Mouse (Mus musculus): Measurements from ENCODE around the gene Snx25. TPM values are rescaled to one million over a fixed set of nuclear protein-coding genes. Genes with fewer than 3 reads are reported as not detected.
A peak's percentile ranks its signal among the peaks of the same experiment; 100 is the strongest.

The Snx25 gene
- 8.1 and 10.3 TPM in 2 replicates for total RNA-seq (2012; rRNA removed)

DNA sequence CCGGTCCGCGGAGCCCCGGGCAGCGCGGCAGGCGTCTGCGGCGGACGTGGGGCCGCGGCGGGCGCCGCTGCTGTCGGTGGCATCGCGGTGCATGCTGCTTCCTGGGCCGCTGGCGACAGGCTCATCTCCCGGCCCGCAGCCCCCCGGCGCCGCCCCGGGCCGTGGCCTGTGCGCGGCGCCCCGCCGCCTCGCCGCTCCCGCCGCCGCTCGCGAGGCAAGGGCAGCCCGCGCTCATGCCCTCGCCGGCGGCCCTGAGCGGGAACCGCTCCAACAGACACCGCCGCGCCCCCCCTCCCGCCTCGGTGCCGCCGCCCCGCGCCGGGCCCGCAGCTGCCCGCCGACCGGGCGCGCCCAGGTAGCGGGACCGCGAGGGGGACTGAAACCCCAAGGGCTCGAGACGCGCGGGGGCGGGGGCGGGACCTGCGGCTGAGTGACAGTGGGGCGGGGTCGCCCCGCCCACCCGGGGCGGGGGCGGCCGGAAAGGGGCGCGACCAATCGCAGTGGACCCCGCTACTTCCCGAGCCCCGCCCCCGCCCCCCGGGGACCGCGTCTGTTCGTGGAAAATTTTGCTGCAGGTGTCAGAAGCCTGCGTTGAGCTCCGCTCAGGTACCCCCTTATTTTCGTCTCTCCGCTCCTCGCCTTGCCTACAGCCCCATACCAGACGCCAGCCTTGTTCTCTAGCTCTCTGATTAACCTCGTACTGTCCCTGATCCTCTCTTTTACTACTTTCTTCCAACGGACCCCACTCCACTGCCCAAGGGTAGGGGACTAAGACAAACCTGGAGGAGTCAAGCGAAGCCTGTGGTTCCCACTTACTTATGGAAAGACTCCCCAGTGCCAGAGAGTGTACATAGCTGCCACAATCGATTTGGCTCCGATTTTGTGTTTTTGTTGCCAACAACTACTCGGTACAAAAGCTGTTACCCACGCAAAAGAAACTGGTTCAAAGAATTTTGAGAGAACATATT lies at the start of gene Snx25:
TSS of gene Snx25 (minus strand) at position 96 of the 968 bp plus-strand sequence.
- Histone ChIP-seq H3K4me1 (ENCODE audit: control insufficient read depth in 2 of 2, insufficient read depth in 2 of 2, low read length in 2 of 2, poor library complexity in 1 of 2) (0 out of 4 replicates have a peak, but pooled peaks cover 0 to 2% of the 10 kb centered on the region in 2 experiments), H3K36me3 (ENCODE audit: control insufficient read depth, insufficient read depth, low read length, poor library complexity, severe bottlenecking) (no peaks in the 10 kb centered on the region), H3K27ac (ENCODE audit: insufficient read depth, low read depth, low read length, poor library complexity, severe bottlenecking) (no peak within 1 kb of the TSS), H3K9me3 (ENCODE audit: control insufficient read depth, insufficient read depth, low read depth, low read length) (no peaks in the 10 kb centered on the region), H3K9ac (ENCODE audit: insufficient read depth, low read depth, low read length, poor library complexity, severe bottlenecking) (peak within 1 kb of the TSS; percentile 72), H3K4me3 (ENCODE audit: insufficient read depth in 1 of 2, low read depth in 1 of 2, low read length in 2 of 2, poor library complexity in 1 of 2, severe bottlenecking in 1 of 2) (peak within 1 kb of the TSS; percentile 86 to 95)
- in situ Hi-C loops (cut with MboI; ENCODE audit: low sequenced_read_pairs in 2 of 2, unreplicated experiment in 2 of 2), result no loop called here
- TF ChIP-seq MAFK (IDR thresholded peaks at IDR 0.05; ENCODE audit: insufficient read depth, low read depth, low read length) (no peak), CHD2 (IDR thresholded peaks at IDR 0.05; ENCODE audit: low read depth, low read length) (no peak), ZNF384 (IDR thresholded peaks at IDR 0.05; ENCODE audit: low read depth, low read length) (no peak), ZC3H11A (IDR thresholded peaks at IDR 0.05; ENCODE audit: borderline replicate concordance, low read depth, low read length) (no peak), HCFC1 (IDR thresholded peaks at IDR 0.05; ENCODE audit: borderline replicate concordance, insufficient read depth, low read length) (no peak)
- DNase-seq (ENCODE audit: low read depth, low spot score), result peak; percentile 54

GRCm38 (mm10) chr8:46197673-46198072 lies 45.7 kb upstream of the Snx25 start:
- Histone ChIP-seq H3K36me3 (ENCODE audit: control insufficient read depth, insufficient read depth, low read length, poor library complexity, severe bottlenecking) (no peaks in the 10 kb centered on the region), H3K9ac (ENCODE audit: insufficient read depth, low read depth, low read length, poor library complexity, severe bottlenecking) (no peak overlapping the region), H3K9me3 (ENCODE audit: control insufficient read depth, insufficient read depth, low read depth, low read length) (no peaks in the 10 kb centered on the region), H3K27ac (ENCODE audit: insufficient read depth, low read depth, low read length, poor library complexity, severe bottlenecking) (no peak overlapping the region), H3K4me3 (ENCODE audit: insufficient read depth in 1 of 2, low read depth in 1 of 2, low read length in 2 of 2, poor library complexity in 1 of 2, severe bottlenecking in 1 of 2) (no peak overlapping the region), H3K4me1 (ENCODE audit: control insufficient read depth in 2 of 2, insufficient read depth in 2 of 2, low read length in 2 of 2, poor library complexity in 1 of 2) (peaks cover 0 to 4% of the 10 kb centered on the region in 2 experiments; a peak in 1 of 4 replicates)
- in situ Hi-C loops (cut with MboI; ENCODE audit: low sequenced_read_pairs in 2 of 2, unreplicated experiment in 2 of 2), result no loop called here
- TF ChIP-seq MAFK (IDR thresholded peaks at IDR 0.05; ENCODE audit: insufficient read depth, low read depth, low read length), result no peak
- no peak for DNase-seq (ENCODE audit: low read depth, low spot score)

DNA sequence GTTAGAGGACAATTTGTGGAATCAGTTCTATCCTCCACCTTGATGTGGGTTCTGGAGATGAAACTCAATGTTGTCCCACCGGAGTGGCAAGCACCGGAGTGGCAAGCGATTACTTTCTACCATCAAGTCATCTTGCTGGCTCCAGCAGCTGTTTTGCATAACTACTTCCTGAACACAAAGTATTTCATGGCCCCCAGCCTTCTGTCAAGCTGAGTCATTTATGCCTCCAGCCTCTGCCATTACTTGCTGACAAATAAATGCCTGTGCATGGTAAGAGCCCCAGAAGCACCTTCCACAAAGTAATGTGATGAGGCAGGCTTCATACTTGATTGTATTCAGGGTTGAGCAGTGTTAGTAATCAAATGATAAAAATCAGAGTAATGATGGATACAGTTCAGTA lies 44.9 kb upstream of the Snx25 start:
- H3K27ac ChIP-seq (ENCODE audit: insufficient read depth, low read depth, low read length, poor library complexity, severe bottlenecking), result no peak overlapping the region
- no peaks in the 10 kb centered on the region for H3K36me3 ChIP-seq (ENCODE audit: control insufficient read depth, insufficient read depth, low read length, poor library complexity, severe bottlenecking)
- TF ChIP-seq MAFK (IDR thresholded peaks at IDR 0.05; ENCODE audit: insufficient read depth, low read depth, low read length), result no peak

DNA sequence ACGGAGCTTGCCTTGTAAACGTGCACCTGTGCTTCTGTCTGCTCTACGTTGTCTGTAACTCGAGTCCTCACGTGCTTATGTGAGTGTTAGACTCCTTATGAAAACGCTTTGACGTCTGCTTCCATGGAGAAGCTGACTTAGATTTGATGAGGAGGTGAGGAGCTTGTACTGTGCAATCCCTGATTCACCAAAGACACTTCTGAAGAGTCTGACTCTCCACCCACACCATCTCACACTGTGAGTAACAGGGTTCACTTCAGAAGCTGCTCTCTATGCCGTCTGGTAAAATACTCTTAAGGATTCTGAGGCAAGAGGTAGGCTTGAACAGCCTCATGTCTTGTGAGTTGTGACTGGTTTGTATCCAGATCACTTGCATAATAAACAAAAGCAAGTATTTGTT lies 41.1 kb upstream of the Snx25 start:
- no peak overlapping the region for H3K4me3 ChIP-seq (ENCODE audit: insufficient read depth in 1 of 2, low read depth in 1 of 2, low read length in 2 of 2, poor library complexity in 1 of 2, severe bottlenecking in 1 of 2)
- H3K27ac ChIP-seq (ENCODE audit: insufficient read depth, low read depth, low read length, poor library complexity, severe bottlenecking), result no peak overlapping the region
- H3K4me1 ChIP-seq (ENCODE audit: control insufficient read depth in 2 of 2, insufficient read depth in 2 of 2, low read length in 2 of 2, poor library complexity in 1 of 2), result peaks cover 0 to 4% of the 10 kb centered on the region in 2 experiments; a peak in 1 of 4 replicates
- no peaks in the 10 kb centered on the region for H3K36me3 ChIP-seq (ENCODE audit: control insufficient read depth, insufficient read depth, low read length, poor library complexity, severe bottlenecking)
- H3K9ac ChIP-seq (ENCODE audit: insufficient read depth, low read depth, low read length, poor library complexity, severe bottlenecking), result no peak overlapping the region
- in situ Hi-C loops (cut with MboI; ENCODE audit: low sequenced_read_pairs in 2 of 2, unreplicated experiment in 2 of 2), result no loop called here
- H3K9me3 ChIP-seq (ENCODE audit: control insufficient read depth, insufficient read depth, low read depth, low read length), result no peaks in the 10 kb centered on the region
- no peak for TF ChIP-seq ZC3H11A (IDR thresholded peaks at IDR 0.05; ENCODE audit: borderline replicate concordance, low read depth, low read length)
- no peak for TF ChIP-seq ZNF384 (IDR thresholded peaks at IDR 0.05; ENCODE audit: low read depth, low read length)
- no peak for TF ChIP-seq HCFC1 (IDR thresholded peaks at IDR 0.05; ENCODE audit: borderline replicate concordance, insufficient read depth, low read length)
- TF ChIP-seq CHD2 (IDR thresholded peaks at IDR 0.05; ENCODE audit: low read depth, low read length), result no peak
- no peak for TF ChIP-seq MAFK (IDR thresholded peaks at IDR 0.05; ENCODE audit: insufficient read depth, low read depth, low read length)
- DNase-seq (ENCODE audit: low read depth, low spot score), result no peak

More for the DNA sequence above, 44.9 kb upstream of the Snx25 start:
- in situ Hi-C loops (cut with MboI; ENCODE audit: low sequenced_read_pairs in 2 of 2, unreplicated experiment in 2 of 2), result no loop called here
- peaks cover 0 to 4% of the 10 kb centered on the region in 2 experiments; a peak in 1 of 4 replicates for H3K4me1 ChIP-seq (ENCODE audit: control insufficient read depth in 2 of 2, insufficient read depth in 2 of 2, low read length in 2 of 2, poor library complexity in 1 of 2)
- H3K9me3 ChIP-seq (ENCODE audit: control insufficient read depth, insufficient read depth, low read depth, low read length), result no peaks in the 10 kb centered on the region
- DNase-seq (ENCODE audit: low read depth, low spot score), result no peak
- no peak overlapping the region for H3K9ac ChIP-seq (ENCODE audit: insufficient read depth, low read depth, low read length, poor library complexity, severe bottlenecking)
- H3K4me3 ChIP-seq (ENCODE audit: insufficient read depth in 1 of 2, low read depth in 1 of 2, low read length in 2 of 2, poor library complexity in 1 of 2, severe bottlenecking in 1 of 2), result no peak overlapping the region

All from ES-E14 (cell line).